ENCODE assay signal across 8 mouse cellular contexts in the genomic region with DNA sequence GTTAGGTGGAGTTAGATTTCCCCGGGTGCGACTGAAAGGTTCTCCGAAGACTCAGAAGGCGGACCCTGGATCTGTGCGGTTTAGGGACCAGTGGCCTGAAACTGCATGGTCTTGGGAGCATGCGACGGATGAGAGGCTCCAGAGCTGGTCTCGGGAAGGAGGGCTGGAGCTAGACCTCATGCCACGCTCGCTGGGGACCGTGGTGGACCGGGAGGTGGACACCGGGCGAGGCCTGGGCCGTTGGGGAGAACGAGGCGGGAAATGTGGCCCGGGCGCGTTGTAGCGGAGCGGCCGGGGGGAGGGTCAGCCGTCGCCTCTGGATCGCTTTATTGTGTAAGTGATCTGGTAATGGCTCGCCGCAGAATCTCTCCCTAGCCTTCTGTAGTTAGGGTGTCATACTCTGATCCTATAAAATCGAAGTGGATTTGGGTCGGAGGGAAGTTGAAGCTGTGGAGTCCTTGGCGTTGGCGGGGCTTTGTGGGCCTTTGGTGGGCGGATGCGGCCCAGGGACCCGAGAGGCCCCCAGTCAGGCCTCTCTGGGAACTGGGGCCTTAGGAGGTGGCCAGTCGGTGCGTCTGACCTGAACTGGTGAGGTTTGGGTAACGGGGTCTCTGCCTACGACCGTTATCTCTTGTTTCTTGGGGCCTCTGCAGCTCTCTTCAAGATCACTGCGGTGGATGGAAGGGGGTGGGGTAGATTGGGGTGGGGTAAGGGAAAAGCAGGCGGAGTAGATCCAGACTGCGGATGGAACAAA. TPM values are rescaled to one million over a fixed set of nuclear protein-coding genes. Genes with fewer than 3 reads are reported as not detected.
DNase-seq lines count a peak whose midpoint lies in the region; ATAC-seq lines count a peak whose summit lies in the region.

No protein-coding gene starts in this region.

- no peak for ATAC-seq in CD4-positive, CD25-positive, alpha-beta regulatory T cell, adult 4 months
- ATAC-seq in erythroblast, adult 5-6 weeks (replicated peaks; ENCODE audit: low FRiP score, poor library complexity, severe bottlenecking) = peak; percentile 31; the same call in 1 of the 2 replicates

- intact Hi-C loops in heart, postnatal 10 days (cut with DNase I) = loop anchor here (10.0 kb wide), 1 partner anchor 108 kb away; the partner anchor contains the start of gene Ccdc42

- peak; percentile 10 for DNase-seq in CD4-positive, CD25-positive, alpha-beta regulatory T cell, adult 2 months (ENCODE audit: low read depth, low spot score)
- DNase-seq in adrenal gland, postnatal 14 days = peak; percentile 47
- DNase-seq in heart, postnatal 10 days = peak; percentile 61 to 66
- peak; percentile 19 to 48 for DNase-seq in layer of hippocampus, adult 18-20 months (ENCODE audit: low spot score in 2 of 2)
- peak; percentile 48 for DNase-seq in lung, postnatal 10 days
- peak; percentile 57 for DNase-seq in right cerebral cortex, postnatal 25 days

RNA-seq across cellular contexts. Expression of gene Myh10, which starts 1.5 kb away (rescaled TPM):
- polyA plus RNA-seq in CD4-positive, CD25-positive, alpha-beta regulatory T cell, adult 4 months (2017; shearing (Covaris generic)) = 1 to 10 TPM; 1.5 to 5.2 TPM
- total RNA-seq in adrenal gland, postnatal 14 days (2021) = 34.4 and 36.0 TPM in 2 replicates
- total RNA-seq in erythroblast, adult 5-6 weeks (2015; ENCODE audit: low replicate concordance) = 45.0 and 47.9 TPM in 2 replicates
- total RNA-seq in erythroblast, adult 5-6 weeks (2017; ENCODE audit: low replicate concordance) = 56.5 and 72.2 TPM in 2 replicates
- 100 to 1,000 TPM in 1 of 2 experiments, 10 to 100 TPM in 1; 79.4 to 100 TPM for total RNA-seq in heart, postnatal 10 days (2021)
- 100 to 1,000 TPM; 140 to 146 TPM for total RNA-seq in layer of hippocampus, adult 18-20 months (2021)

Comparison
In these comparisons a context has a peak if more than half of its experiments do, and no peak if none do; other contexts are left out.
1. DNase-seq: peak in every context shown above with its lines; median percentile 64 in heart, postnatal 10 days; 57 in right cerebral cortex, postnatal 25 days; 48 in lung, postnatal 10 days; 47 in adrenal gland, postnatal 14 days; 34 in layer of hippocampus, adult 18-20 months; 10 in CD4-positive, CD25-positive, alpha-beta regulatory T cell, adult 2 months.